Mouse (Mus musculus) forebrain, embryonic 15.5 days (tissue): ENCODE results near the gene Actr8. TPM values are rescaled to one million over a fixed set of nuclear protein-coding genes. Genes with fewer than 3 reads are reported as not detected.

Source experiments
- ATAC-seq: fragments of 200-750 bp; cut with Nextera tagmentation; replicated peaks from 2 replicates; pipeline ENCODE4 v1.8.0; 2017; ENCODE audit warnings: mild to moderate bottlenecking, moderate TSS enrichment, moderate library complexity
- H3K27ac ChIP-seq: fragments of 300-500 bp; sonication (generic); replicated peaks from 2 replicates; pipeline ENCODE4 v1.5.1; 2015; ENCODE audit warnings: mild to moderate bottlenecking, inconsistent platforms
- H3K27me3 ChIP-seq: fragments of 300-500 bp; sonication (generic); 2 replicates; pipeline ENCODE4 v1.6.1; 2015; ENCODE audit warnings: inconsistent platforms
- H3K36me3 ChIP-seq: fragments of 300-500 bp; sonication (generic); 2 replicates; pipeline ENCODE4 v1.6.1; 2015; ENCODE audit warnings: mild to moderate bottlenecking, inconsistent platforms
- H3K4me1 ChIP-seq: fragments of 300-500 bp; sonication (generic); 2 replicates; pipeline ENCODE4 v1.6.1; 2015; ENCODE audit warnings: inconsistent platforms
- H3K4me2 ChIP-seq: fragments of 300-500 bp; sonication (generic); replicated peaks from 2 replicates; pipeline ENCODE4 v1.6.1; 2015; ENCODE audit warnings: mild to moderate bottlenecking, inconsistent platforms
- H3K4me3 ChIP-seq: fragments of 300-500 bp; sonication (generic); 2 replicates; pipeline ENCODE4 v1.5.1; 2015; ENCODE audit warnings: mild to moderate bottlenecking, inconsistent platforms
- H3K9ac ChIP-seq: fragments of 300-500 bp; sonication (generic); replicated peaks from 2 replicates; pipeline ENCODE4 v1.6.1; 2015; ENCODE audit warnings: mild to moderate bottlenecking, inconsistent platforms
- H3K9me3 ChIP-seq: fragments of 300-500 bp; sonication (generic); 2 replicates; pipeline ENCODE4 v1.6.1; 2016; ENCODE audit warnings: inconsistent platforms
- WGBS: fragments of 180-500 bp; shearing (Covaris S2); methylation state at CpG from one replicate; pipeline ENCODE4 v1.1.7; 2015; ENCODE audit warnings: mixed read lengths; 5-methylcytosine and 5-hydroxymethylcytosine counted together
- polyA plus RNA-seq: library from polyadenylated mRNA; unstranded; fragments of >200 nt; fragmentation: Nextera tagmentation; extraction: Ambion mirVana; gene quantifications from 2 replicates; pipeline ENCODE4 v1.2.1, GENCODE M21; 2015

Gene Actr8
- polyA plus RNA-seq, 1 experiment from 2014 or later, result 85.2 TPM

DNA sequence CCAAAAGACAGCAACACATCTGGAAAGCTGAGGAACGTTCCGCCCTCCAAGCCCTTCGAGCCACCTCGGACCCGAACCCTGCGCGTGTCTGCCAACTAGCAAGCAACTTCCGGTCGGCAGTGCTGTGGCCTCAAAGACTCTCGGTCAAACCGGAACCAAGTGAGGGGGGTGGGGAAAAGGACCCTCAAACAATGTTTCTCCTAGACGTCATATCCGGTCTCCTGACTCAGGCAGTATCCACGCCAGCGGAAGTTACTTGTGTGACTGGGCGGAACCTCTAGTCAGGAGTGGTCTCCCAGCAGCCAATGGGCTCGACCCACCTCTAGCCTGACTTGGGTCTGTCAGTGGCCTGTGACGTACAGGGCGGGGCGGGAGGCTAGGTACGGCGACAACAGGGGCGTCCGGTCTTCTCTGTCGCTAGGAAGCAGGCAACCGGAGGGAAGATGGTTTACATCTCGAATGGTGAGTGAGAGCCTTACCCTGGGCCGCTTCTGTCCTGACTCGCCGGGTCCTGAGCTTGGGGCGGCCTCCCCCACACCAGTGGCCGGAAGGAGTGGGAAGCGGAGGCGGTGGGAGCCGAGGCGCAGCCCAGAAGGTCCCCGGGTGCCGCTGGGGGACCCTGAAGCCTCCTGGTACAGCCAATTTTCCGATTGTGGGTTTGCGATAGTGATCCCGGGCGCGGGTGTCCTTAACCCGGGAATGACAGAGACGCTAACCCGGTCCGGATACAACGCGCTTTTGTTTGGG lies 9.9 kb upstream of the Actr8 start, which contains the start of gene Selenok:
Selenok (plus strand) TSS at position 234 of the 747 bp plus-strand sequence.
- Histone ChIP-seq H3K4me1 (peaks cover 25% of the 10 kb centered on the region), H3K9me3 (no peaks in the 10 kb centered on the region), H3K27me3 (no peaks in the 10 kb centered on the region), H3K4me2 (peak within 1 kb of the TSS; percentile 65), H3K4me3 (peak within 1 kb of the TSS; percentile 66), H3K9ac (peak within 1 kb of the TSS; percentile 86), H3K36me3 (peaks cover 29% of the 10 kb centered on the region), H3K27ac (peak within 1 kb of the TSS; percentile 83)
- ATAC-seq, result peak; percentile 100
- WGBS, result under 1% methylated on average over 49 of the region's 49 CpGs

DNA sequence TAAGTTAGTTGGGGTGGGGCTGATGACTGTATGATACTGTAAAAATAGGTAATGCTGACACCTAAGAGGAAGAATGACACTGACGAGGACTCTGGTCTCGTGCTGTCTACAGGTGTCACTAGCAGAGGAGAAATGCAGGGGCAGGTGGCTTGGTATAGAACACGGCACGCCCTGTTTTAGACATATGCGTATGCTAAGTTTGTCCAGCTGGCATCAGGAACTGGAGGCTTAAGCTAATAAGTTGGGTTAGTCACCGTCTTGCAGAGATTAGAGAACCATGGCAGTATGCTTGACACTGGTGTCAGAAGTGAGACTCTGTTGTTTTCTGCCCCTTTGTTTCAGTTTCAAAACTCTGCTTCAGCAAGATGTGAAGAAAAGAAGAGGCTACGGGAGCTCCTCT lies 6.7 kb upstream of the Actr8 start:
- Histone ChIP-seq H3K9ac (no peak overlapping the region), H3K36me3 (peaks cover 52% of the 10 kb centered on the region), H3K9me3 (no peaks in the 10 kb centered on the region), H3K27ac (no peak overlapping the region), H3K27me3 (no peaks in the 10 kb centered on the region), H3K4me3 (no peak overlapping the region), H3K4me2 (no peak overlapping the region), H3K4me1 (peaks cover 25% of the 10 kb centered on the region)
- ATAC-seq, result no peak
- 91% methylated on average over 7 of the region's 7 CpGs for WGBS

DNA sequence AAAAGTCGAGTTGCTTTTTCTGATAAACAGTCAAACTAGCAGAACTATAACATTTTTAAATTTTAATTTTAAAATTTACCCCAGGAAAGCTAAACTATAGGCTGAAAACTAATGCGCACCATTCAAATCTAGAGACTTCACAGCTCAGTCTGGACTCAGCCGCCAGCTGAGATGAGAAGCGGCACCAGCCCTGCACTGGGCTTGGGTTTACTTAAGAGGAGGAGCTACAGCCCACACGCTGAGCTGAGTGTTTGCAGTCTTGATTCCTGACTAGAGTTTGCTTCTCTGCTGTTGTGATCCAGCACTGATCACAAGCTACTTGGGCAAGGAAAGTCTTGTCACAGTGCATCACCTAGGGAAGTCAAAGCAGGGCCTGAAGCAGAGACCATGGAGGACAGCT lies 6.1 kb upstream of the Actr8 start:
- no peaks in the 10 kb centered on the region for H3K27me3 ChIP-seq
- H3K36me3 ChIP-seq, result peaks cover 52% of the 10 kb centered on the region

DNA sequence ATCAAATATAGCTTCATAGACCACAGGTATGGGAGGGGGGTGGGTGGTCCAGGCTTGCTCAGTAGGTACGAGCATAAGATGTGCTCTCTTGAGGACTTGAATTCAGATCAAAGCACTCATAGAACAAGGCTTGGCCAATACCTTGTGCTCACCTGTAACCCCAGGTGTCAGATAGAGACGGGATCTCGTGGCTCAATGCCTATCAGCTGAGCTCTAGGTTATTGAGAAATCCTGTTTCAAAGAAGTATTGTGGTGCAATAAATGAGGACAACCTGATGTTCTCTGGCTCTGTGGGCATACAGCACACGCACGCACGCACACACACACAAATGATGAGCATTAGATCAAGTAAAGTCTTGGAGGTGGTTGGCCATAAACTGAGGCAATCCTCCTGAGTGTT lies 1.2 kb upstream of the Actr8 start:
- ATAC-seq, result no peak
- Histone ChIP-seq H3K9ac (no peak overlapping the region), H3K9me3 (no peaks in the 10 kb centered on the region), H3K27me3 (no peaks in the 10 kb centered on the region), H3K27ac (no peak overlapping the region), H3K4me2 (no peak overlapping the region), H3K4me1 (peaks cover 11% of the 10 kb centered on the region), H3K4me3 (no peak overlapping the region), H3K36me3 (peaks cover 56% of the 10 kb centered on the region)
- 95% methylated on average over 6 of the region's 6 CpGs for WGBS

More for the DNA sequence above, 6.1 kb upstream of the Actr8 start:
- no peak overlapping the region for H3K27ac ChIP-seq
- WGBS, result 94% methylated on average over 5 of the region's 5 CpGs
- no peaks in the 10 kb centered on the region for H3K9me3 ChIP-seq
- no peak overlapping the region for H3K4me3 ChIP-seq
- no peak overlapping the region for H3K4me2 ChIP-seq
- H3K9ac ChIP-seq, result no peak overlapping the region
- ATAC-seq, result no peak
- H3K4me1 ChIP-seq, result peaks cover 25% of the 10 kb centered on the region

DNA sequence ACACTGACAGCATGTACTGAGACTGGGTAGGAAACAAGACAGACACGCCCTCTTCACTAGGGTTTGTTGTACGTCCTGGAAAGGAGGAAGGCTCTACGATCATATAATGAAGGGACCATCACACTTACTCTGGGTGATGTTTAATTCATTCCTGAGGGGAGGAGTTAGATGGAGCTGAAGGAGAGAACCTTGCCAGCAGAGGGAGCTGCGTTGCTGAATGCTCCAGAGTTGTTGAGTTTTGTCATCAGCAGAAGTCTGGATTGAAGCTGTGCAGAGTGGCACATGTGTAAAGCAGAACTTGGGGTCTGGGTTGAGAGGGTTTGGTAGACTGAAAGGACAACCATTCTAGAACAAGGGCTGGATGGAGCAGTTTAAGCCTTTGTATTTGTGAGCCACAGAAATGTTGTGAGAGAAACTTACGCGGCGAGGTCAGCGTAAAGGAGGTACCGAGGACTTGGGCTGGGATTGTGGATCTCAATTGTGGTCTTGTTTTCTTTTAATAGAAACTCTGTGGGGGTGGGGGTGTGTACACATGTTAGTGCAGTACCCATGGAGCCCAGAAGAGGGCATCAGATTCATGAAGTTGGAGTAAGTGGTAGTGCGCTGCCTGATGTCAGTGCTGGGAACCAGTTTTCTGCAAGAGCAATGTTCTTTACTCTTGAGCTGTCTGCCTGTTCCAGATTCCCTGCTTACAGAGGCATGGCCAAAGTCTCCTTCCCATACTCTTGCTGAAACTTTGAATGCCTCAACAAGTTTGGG lies 2.5 kb downstream of the Actr8 start:
- Histone ChIP-seq H3K4me2 (no peak overlapping the region), H3K36me3 (peaks cover 62% of the 10 kb centered on the region), H3K4me1 (peaks cover 11% of the 10 kb centered on the region), H3K27ac (no peak overlapping the region), H3K4me3 (no peak overlapping the region), H3K9ac (no peak overlapping the region), H3K27me3 (no peaks in the 10 kb centered on the region), H3K9me3 (no peaks in the 10 kb centered on the region)
- WGBS, result 97% methylated on average over 10 of the region's 10 CpGs
- ATAC-seq, result no peak

DNA sequence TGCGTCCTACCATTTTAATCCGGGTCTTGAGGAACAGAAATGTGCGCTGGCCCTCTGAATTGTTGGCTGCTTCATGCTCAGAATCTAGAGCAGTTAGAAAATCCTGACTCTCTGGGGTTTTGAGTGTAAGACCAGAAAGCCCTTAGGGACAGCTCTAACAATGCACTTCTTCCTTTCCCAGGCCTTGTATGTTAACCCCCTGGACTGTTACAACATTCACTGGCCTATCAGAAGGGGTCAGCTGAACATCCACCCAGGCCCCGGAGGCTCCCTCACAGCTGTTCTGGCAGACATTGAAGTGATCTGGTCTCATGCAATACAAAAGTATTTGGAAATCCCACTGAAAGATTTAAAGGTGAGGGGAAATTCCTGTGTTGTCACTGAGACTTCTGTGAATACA lies 8.0 kb downstream of the Actr8 start:
- H3K4me2 ChIP-seq, result no peak overlapping the region
- H3K4me1 ChIP-seq, result no peaks in the 10 kb centered on the region
- no peak overlapping the region for H3K27ac ChIP-seq
- H3K36me3 ChIP-seq, result peaks cover 99% of the 10 kb centered on the region
- no peaks in the 10 kb centered on the region for H3K9me3 ChIP-seq
- H3K9ac ChIP-seq, result no peak overlapping the region
- no peak overlapping the region for H3K4me3 ChIP-seq
- no peaks in the 10 kb centered on the region for H3K27me3 ChIP-seq
- no peak for ATAC-seq
- 93% methylated on average over 4 of the region's 4 CpGs for WGBS

DNA sequence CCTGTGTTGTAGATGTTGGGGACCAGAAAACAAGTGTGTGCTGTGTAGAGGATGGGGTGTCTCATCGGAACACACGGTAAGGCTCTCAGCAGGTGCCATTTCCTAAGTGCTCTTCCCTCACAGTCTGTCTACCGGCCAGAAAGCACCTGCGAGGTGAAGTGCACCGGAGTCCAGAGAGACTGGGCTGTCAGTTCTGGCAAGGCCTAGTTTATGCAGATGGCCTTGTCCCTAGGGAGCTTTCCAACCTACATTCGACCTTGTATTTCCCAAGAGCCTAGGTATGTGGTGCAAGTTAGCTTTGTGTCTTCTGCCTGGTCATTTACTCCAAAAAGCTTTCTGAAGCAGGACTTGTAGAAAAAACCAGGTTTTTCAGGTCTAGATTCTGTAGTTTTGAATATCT lies 9.1 kb downstream of the Actr8 start:
- no peak overlapping the region for H3K27ac ChIP-seq
- H3K36me3 ChIP-seq, result peaks cover 99% of the 10 kb centered on the region
- no peak for ATAC-seq
- no peaks in the 10 kb centered on the region for H3K4me1 ChIP-seq
- WGBS, result 97% methylated on average over 6 of the region's 6 CpGs
- no peaks in the 10 kb centered on the region for H3K9me3 ChIP-seq
- H3K9ac ChIP-seq, result no peak overlapping the region
- H3K27me3 ChIP-seq, result no peaks in the 10 kb centered on the region
- no peak overlapping the region for H3K4me3 ChIP-seq
- H3K4me2 ChIP-seq, result no peak overlapping the region

DNA sequence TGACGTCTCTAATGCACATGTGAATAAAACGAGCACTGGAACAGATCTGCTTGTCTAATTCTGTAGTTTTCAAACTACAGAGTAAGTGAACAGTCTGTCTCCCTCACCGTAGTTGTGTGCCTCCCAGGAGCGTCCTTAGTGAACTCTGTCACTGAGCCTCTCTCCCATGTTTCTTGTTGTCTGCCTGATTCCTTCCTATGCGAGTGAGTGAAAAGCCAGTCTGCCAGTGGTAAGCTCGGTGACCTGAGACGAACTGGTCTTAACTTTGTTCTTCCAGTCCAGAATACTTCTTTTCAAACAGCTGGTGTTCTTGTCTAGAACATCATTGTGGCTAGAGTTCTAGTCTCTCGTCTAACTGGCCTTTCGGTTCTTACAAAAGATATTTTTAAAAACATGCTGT lies 9.6 kb downstream of the Actr8 start:
- no peak overlapping the region for H3K27ac ChIP-seq
- H3K4me2 ChIP-seq, result no peak overlapping the region
- H3K4me3 ChIP-seq, result no peak overlapping the region
- peaks cover 99% of the 10 kb centered on the region for H3K36me3 ChIP-seq
- H3K4me1 ChIP-seq, result no peaks in the 10 kb centered on the region
- no peak for ATAC-seq
- no peaks in the 10 kb centered on the region for H3K27me3 ChIP-seq
- H3K9me3 ChIP-seq, result no peaks in the 10 kb centered on the region
- H3K9ac ChIP-seq, result no peak overlapping the region
- 91% methylated on average over 9 of the region's 9 CpGs for WGBS

DNA sequence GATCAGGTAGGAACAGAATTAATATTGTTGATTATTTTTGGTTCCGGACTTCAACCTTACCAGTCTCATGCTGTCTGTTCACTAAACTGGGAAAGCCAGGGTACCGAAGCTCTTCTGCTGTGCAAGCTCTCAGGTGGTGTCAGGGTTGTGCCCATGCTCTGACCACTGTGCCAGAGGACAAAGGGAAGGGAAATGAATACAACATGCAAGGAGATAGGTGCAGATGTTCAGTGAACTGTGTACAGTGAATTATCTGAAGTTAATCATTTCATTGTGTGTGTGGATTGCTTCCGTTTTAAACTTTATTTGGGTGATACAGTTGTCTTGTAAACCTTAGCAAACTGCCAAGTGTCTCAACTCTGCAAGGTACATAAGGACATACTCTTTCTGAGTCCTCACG lies 10.2 kb downstream of the Actr8 start:
- Histone ChIP-seq H3K27ac (no peak overlapping the region), H3K9ac (no peak overlapping the region), H3K36me3 (peaks cover 99% of the 10 kb centered on the region), H3K4me1 (no peaks in the 10 kb centered on the region), H3K27me3 (no peaks in the 10 kb centered on the region), H3K9me3 (no peaks in the 10 kb centered on the region), H3K4me2 (no peak overlapping the region), H3K4me3 (no peak overlapping the region)
- no peak for ATAC-seq
- WGBS, result 95% methylated on average over 4 of the region's 4 CpGs

DNA sequence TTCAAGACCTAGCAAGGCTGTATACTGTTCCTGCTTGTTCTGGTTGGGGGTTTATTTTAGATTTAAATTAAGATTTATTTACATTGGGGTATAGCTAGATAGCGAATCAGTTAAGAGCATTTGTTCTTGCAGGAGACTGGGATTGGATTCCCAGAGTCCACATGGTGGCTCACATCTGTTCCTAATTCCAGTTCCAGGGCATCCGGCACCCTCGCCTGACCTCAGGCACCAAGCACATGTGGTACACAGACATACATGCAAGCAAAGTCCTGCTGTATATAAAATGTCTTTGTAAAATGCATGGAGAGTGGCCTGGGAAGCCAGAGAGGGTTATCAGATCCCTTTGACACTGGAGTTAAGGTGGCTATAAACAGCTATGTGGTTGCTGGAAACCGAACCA lies 16.8 kb downstream of the Actr8 start:
- ATAC-seq, result no peak
- Histone ChIP-seq H3K36me3 (peaks cover 74% of the 10 kb centered on the region), H3K4me1 (no peaks in the 10 kb centered on the region), H3K27me3 (no peaks in the 10 kb centered on the region), H3K4me3 (no peak overlapping the region), H3K27ac (no peak overlapping the region), H3K9me3 (no peaks in the 10 kb centered on the region), H3K9ac (no peak overlapping the region), H3K4me2 (no peak overlapping the region)
- 97% methylated on average over 4 of the region's 4 CpGs for WGBS

DNA sequence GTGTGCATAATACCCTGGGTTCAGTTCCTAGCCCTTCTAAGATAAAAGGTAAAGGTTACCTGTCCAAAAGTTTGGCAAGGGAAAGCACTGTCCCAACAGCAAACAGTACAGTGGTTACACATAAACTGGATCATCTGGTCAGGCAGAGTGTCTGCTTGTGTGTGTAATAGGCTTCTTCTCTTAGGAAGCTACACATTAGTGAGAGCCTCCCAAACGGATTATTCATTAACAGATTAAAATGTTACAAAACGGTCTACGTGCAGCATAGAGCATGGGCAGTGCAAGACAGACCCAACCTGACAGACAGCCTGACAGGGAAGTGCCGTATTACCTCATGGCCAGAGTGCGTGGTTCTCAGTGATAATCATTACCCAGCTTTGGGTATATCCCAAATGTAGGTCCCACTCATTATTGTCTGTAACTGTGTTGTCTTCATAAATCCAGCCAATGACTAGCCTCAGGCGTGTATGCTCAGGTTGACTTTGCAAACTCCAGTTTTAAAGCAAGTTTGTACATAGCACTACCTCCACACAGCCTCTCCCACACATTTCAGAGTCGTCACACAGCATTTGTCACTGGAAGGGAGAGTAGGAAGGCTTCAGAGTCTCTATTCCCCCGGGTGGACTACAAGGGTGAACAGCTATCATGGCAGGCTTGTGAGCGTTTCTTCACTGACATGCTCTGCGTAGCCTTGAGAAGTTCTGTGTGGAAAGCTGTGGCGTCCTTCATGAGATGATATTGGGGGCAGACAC lies 18.0 kb downstream of the Actr8 start:
- Histone ChIP-seq H3K9ac (no peak overlapping the region), H3K4me3 (no peak overlapping the region), H3K4me2 (no peak overlapping the region), H3K9me3 (no peaks in the 10 kb centered on the region), H3K27ac (no peak overlapping the region), H3K27me3 (no peaks in the 10 kb centered on the region), H3K36me3 (peaks cover 62% of the 10 kb centered on the region), H3K4me1 (no peaks in the 10 kb centered on the region)
- 95% methylated on average over 11 of the region's 11 CpGs for WGBS
- ATAC-seq, result no peak

DNA sequence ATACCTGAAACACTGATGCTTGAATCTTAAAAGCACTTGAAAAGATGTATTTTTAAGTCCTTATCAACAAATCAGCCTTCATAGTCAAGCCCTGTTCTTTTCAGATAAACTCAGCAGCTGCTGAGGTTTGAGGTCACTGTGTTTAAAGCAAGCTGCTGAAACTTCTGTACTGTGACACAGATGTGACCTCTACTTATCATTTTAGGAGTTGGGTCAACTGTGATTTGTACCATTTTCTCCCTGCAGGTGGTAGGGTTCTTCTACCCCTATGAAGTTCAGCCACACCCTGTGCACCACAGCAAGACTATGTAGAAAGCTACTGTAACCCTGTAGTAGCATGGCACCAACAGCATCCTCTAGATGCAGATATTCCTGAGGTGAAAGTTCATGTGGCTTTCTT lies 19.2 kb downstream of the Actr8 start:
- Histone ChIP-seq H3K27ac (no peak overlapping the region), H3K4me1 (no peaks in the 10 kb centered on the region), H3K9ac (no peak overlapping the region), H3K4me3 (no peak overlapping the region), H3K27me3 (no peaks in the 10 kb centered on the region), H3K36me3 (peaks cover 50% of the 10 kb centered on the region), H3K4me2 (no peak overlapping the region), H3K9me3 (no peaks in the 10 kb centered on the region)
- ATAC-seq, result no peak
